Mouse (Mus musculus): ENCODE measurements around the gene Zmynd19.

- peak; percentile 54; the same call in 1 of the 2 replicates for TF ChIP-seq CTCF (IDR thresholded peaks at IDR 0.05; ENCODE audit: extremely low read depth, insufficient read length, insufficient replicate concordance, low read depth, low read length)
- TF ChIP-seq POLR2A (IDR thresholded peaks at IDR 0.05; ENCODE audit: low read depth, low read length), result peak; percentile 83
Observed at GRCm38 (mm10) chr2:24935057-24935796, 14.4 kb upstream of the Zmynd19 start, which contains the start of gene Arrdc1.

Data from small intestine, adult 2 months (tissue).